Mouse (Mus musculus) bone marrow, adult 2 months (tissue): ENCODE measurements around the gene Spata13.

ENCODE experiments used
- CTCF ChIP-seq: fragments of 200-500 bp; IDR thresholded peaks from 2 replicates; pipeline ENCODE4 v1.5.1; 2011; ENCODE audit warnings: low read length, control low read depth; ENCODE audit not compliant: control insufficient read depth, insufficient read depth
- POLR2A ChIP-seq: fragments of 200-500 bp; IDR thresholded peaks from 2 replicates; pipeline ENCODE4 v1.6.1; 2011; ENCODE audit warnings: low read depth, mild to moderate bottlenecking, control low read depth, low read length, borderline replicate concordance; ENCODE audit not compliant: control insufficient read depth

DNA sequence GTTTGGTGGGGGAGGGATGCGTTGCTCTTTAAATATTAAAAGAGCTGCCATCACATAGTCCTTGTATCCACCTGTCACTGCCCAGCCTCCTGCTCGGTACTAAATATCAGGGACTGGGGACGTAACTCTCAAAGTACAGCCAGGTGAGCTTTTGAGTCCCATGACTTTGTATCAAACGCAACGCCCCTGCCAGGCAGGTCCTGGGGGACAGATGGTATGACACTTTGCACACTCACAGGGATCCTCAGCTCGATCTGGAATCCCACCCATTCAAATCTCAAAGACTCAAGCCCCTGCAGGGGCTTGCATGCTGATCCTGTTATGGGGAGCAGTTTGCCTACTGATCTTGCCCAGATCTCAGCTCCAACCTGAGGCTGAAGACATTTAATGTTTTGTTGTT, 136.8 kb downstream of the Spata13 start:
- no peak for TF ChIP-seq CTCF
- TF ChIP-seq POLR2A: no peak
